Mouse (Mus musculus) embryonic fibroblast, embryonic 13.5 days (primary cell): ENCODE data around the gene Stard3nl. TPM values are rescaled to one million over a fixed set of nuclear protein-coding genes. Genes with fewer than 3 reads are reported as not detected.

Experiments
- H3K27ac ChIP-seq: 2 replicates; pipeline ENCODE4 v1.5.1; 2012; ENCODE audit warnings: low read length, control low read depth, inconsistent platforms; ENCODE audit not compliant: insufficient read depth
- H3K4me1 ChIP-seq: 2 replicates; pipeline ENCODE4 v1.6.1; 2011; ENCODE audit warnings: low read length; ENCODE audit not compliant: control insufficient read depth, insufficient read depth
- H3K4me3 ChIP-seq: 2 replicates; pipeline ENCODE4 v1.5.1; 2011; ENCODE audit warnings: mild to moderate bottlenecking, control low read depth, low read length; ENCODE audit not compliant: insufficient read depth
- CTCF ChIP-seq: IDR thresholded peaks from 2 replicates; pipeline ENCODE4 v1.5.1; 2011; ENCODE audit warnings: mild to moderate bottlenecking, control low read depth, low read length, moderate library complexity, borderline replicate concordance; ENCODE audit not compliant: insufficient read depth
- POLR2A ChIP-seq: IDR thresholded peaks from 2 replicates; pipeline ENCODE4 v1.6.1; 2011; ENCODE audit warnings: low read depth, mild to moderate bottlenecking, control low read depth, low read length, moderate library complexity
- polyA plus RNA-seq: library from polyadenylated mRNA; stranded (reverse); fragments of >200 nt; gene quantifications from 2 replicates; pipeline ENCODE4 v1.2.4, GENCODE M21; 2011; ENCODE audit warnings: low read depth; ENCODE audit not compliant: missing spikeins, insufficient read length

Gene Stard3nl
- 90.8 and 92.8 TPM in 2 replicates for polyA plus RNA-seq

DNA sequence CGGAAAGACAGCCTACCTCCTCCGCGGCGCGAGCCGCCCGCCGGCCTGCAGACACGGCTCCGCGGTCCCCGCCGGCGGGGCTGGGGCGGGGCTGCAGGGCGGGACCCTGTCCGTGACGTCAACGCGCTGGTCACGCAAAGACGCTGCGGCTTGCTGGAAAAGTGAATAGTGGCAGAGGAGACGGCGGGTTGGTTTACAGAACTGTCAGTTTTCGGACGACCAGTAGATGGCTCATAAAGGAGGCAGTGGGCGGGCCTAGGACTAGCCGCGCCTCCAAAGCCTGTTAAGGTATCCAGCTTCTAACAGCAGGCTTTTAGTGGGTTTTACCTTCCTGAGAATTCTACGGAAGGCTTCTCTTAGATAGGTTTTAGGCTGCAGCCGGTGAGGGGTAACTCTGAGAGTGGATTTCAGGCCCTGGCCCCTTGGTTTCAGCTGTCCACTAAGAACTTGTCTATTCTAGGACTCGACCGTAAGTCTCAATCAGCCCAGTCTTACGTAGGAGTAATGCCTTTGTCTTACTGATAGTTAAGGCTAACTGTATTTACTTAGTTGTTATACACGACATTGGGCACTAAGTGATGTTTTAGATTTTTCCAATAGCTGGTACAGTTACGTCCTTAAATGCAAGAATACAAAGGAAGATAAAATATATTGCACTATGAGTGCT is at the start of gene Stard3nl:
Stard3nl (minus strand) TSS at position 108 of the 667 bp plus-strand sequence.
- H3K27ac ChIP-seq = peak within 1 kb of the TSS; percentile 77
- TF ChIP-seq CTCF (no peak), POLR2A (peak; percentile 78)
- peak within 1 kb of the TSS; percentile 91 for H3K4me3 ChIP-seq
- H3K4me1 ChIP-seq = peaks cover 7% of the 10 kb centered on the region

DNA sequence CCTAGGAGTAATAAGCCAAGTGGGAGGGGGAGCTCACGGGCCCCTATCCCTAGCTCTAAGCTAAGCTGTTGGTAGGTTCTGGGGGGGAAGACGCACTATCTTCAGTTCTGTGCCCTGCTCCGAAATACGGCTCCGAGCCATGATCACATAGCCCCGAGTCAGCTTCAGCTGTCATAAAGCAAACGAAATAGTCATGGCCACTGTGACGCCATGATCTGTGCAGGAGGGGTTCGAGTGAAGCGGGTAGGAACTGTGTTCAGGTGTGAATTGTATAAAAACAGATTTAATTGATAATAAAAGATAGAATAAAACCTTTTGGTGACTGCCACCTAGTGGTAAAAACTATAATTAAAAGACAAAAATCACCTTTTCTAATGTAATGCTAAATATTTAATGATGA is 42.4 kb upstream of the Stard3nl start:
- Histone ChIP-seq H3K4me3 (no peak overlapping the region), H3K4me1 (no peaks in the 10 kb centered on the region), H3K27ac (no peak overlapping the region)
- TF ChIP-seq POLR2A (no peak), CTCF (no peak)

DNA sequence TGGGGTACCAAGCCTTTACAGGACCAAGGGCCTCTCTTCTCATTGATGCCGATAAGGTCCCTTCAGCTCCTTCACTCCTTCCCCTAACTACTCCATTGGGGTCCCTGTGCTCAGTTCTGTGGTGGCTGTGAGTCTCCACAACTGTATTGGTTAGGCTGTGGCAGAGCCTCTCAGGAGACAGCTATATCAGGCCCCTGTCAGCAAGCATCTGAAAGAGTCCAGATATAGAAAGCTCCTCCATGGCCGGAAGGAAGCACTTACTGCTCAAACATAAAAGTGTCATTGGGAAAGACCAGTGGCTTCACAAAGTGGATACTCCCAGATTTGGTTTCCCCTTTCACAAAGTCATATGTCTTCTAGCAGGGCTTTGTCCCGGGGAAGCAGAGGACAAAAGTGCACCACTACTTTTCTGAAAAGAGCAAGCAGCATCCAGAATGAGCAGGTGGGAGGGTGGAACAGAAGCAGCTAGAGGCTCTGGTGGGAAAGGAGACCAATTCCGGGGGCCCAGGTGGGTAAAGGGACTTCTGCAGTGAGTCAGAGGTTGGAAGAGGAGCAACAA is 34.3 kb upstream of the Stard3nl start:
- no peak overlapping the region for H3K27ac ChIP-seq
- H3K4me3 ChIP-seq = no peak overlapping the region
- H3K4me1 ChIP-seq = no peaks in the 10 kb centered on the region
- no peak for TF ChIP-seq POLR2A
- no peak for TF ChIP-seq CTCF

DNA sequence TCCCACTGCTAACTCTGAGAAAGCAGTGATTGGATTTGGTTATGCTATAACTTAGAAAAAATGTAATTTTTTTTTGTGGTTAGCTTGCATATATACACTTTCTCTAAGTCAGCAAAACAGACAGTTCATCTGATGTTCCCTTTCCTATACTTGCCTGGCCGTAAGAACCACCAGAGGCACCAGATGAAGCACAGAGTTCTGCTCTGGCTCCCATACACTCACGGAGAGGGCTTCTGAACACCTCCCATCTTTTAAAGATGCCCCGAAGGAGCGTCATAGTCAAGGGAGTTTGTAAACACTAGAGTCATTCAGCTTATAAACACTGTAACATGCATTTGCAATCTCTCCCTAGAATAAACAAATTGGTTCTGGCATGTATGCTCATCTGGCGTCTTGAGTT is 32.5 kb upstream of the Stard3nl start:
- no peak for TF ChIP-seq POLR2A
- TF ChIP-seq CTCF = no peak
- Histone ChIP-seq H3K4me3 (no peak overlapping the region), H3K27ac (no peak overlapping the region), H3K4me1 (no peaks in the 10 kb centered on the region)

DNA sequence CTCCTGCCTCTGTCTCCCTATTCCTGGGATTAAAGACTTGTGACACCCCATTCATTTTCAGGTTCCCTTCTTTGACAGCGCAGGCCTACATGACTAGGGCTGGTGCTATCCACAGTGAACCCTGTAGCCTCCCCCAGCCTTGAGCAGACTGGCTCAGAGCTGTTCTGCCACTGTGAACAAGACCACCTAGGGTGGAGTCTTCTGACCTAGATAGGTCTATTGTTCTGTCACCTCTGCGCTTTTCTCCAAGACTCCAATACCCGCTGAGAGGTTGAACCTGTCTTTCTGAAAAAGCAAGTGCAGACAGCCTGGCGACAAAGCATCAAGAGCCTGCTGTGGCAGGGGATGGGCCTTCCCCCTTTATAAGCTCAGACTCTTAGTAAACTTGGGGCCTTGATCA is 29.0 kb upstream of the Stard3nl start:
- Histone ChIP-seq H3K27ac (no peak overlapping the region), H3K4me3 (no peak overlapping the region), H3K4me1 (no peaks in the 10 kb centered on the region)
- TF ChIP-seq POLR2A (no peak), CTCF (no peak)

DNA sequence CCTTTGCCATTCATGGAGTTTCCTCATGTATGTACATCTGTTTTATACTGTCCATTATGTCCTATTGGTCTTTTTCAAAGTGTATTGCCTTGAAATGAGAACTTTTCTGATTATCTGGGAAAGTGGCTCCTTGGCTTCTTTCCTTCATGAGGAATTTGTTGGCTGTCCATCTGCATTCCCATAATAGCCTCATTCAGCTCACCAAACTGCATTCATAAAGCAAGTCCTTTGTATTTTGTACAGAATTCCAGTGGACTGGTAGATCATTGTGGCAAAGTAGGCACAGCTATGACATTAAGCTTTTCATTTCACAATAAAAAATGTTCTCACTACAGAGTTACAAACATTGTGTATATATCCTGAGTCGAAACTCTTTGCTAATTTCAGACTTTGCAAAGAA is 26.9 kb upstream of the Stard3nl start:
- TF ChIP-seq POLR2A (no peak), CTCF (no peak)
- no peaks in the 10 kb centered on the region for H3K4me1 ChIP-seq

DNA sequence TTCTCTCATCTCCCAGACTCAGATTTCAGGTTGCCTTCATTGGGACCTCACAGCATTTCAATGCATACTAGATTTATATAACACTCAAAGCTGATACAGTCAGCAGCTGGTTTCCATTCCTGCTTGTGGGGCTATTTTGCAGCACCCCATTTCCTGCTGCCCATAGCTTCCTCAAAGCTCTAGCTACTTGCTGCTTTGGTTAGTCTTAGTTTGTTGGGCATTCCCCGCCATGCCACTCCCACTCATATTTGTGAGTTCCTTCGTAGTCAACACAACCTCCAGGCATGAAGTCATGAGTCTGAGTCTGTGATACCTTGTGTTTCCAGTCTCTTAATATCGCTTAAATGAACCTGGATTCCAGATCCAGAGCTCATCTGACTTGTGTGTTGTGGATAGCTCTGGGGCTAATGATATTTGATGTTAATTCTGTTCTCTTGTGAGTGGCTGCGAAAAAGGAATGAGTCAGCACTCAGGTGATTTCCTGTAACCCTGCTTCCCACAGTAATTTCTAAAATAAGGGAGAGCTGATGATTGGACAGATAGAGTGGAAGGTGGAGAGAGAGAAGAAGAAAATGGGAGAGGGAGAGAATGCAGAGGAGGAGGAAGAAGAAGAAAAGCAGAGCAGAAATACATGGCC is 22.4 kb upstream of the Stard3nl start:
- H3K27ac ChIP-seq = no peak overlapping the region
- TF ChIP-seq CTCF (no peak), POLR2A (no peak)
- no peak overlapping the region for H3K4me3 ChIP-seq
- H3K4me1 ChIP-seq = no peaks in the 10 kb centered on the region

More for the DNA sequence above, 26.9 kb upstream of the Stard3nl start:
- Histone ChIP-seq H3K27ac (no peak overlapping the region), H3K4me3 (no peak overlapping the region)

DNA sequence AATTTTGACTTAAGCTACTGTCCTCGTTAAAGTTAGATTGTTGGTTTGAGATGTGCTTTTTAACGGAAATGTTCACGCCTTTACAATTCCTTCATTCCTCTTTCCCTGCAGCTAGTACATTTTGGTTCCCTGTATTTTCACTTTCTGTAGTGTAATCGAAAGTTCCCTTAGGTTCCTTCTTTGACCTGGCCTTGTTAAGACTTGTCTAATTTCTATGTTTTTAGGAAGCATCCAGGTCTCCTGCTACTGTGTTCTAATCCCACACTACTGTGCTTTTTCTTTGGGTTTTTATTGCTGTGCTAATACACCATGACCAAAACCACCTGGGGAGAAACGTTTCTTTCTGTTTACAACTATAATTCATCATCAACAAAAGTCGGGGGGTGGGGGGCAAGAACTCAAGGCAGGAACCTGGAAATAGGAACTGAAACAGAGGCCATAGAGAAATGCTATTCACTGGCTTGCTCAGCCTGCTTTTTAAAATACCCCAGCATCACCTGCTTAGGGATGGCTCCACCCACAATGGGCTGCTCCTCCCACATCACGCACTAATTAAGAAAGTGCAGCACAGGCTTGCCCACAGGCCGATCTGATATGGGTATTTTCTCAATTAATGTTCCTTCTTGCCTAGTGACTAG is 20.4 kb upstream of the Stard3nl start:
- peaks cover 4% of the 10 kb centered on the region; the same call in 1 of the 2 replicates for H3K4me1 ChIP-seq
- no peak for TF ChIP-seq POLR2A
- TF ChIP-seq CTCF = no peak
- H3K27ac ChIP-seq = no peak overlapping the region
- no peak overlapping the region for H3K4me3 ChIP-seq

DNA sequence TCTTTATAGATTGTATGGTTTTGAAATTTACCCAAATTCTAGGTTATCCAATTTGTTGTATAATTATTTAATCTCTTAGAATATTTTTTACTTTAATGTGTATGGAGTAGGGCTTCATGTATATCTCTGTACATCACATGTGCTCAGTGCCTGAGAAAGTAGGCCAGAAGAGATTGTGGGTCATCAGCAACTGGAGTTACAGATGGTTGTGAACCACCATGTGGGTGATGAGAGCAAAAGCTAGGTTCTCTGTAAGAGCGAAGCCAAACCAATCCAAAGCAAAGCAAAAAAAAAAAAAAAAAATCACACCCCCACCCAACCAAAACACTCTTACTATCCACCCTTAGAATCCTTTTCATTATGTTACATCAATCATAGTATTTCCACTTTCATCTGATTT is 19.7 kb upstream of the Stard3nl start:
- Histone ChIP-seq H3K4me1 (peaks cover 4% of the 10 kb centered on the region; the same call in 1 of the 2 replicates), H3K27ac (no peak overlapping the region), H3K4me3 (no peak overlapping the region)
- TF ChIP-seq POLR2A = no peak
- TF ChIP-seq CTCF = no peak
